Mouse (Mus musculus): ENCODE measurements around the gene Qpct.
"Not testable (repeated sequence)": the region's sequence is repeated elsewhere in the genome, so short reads cannot be mapped to it uniquely, and the experiment has no call there.

The Qpct gene

DNA sequence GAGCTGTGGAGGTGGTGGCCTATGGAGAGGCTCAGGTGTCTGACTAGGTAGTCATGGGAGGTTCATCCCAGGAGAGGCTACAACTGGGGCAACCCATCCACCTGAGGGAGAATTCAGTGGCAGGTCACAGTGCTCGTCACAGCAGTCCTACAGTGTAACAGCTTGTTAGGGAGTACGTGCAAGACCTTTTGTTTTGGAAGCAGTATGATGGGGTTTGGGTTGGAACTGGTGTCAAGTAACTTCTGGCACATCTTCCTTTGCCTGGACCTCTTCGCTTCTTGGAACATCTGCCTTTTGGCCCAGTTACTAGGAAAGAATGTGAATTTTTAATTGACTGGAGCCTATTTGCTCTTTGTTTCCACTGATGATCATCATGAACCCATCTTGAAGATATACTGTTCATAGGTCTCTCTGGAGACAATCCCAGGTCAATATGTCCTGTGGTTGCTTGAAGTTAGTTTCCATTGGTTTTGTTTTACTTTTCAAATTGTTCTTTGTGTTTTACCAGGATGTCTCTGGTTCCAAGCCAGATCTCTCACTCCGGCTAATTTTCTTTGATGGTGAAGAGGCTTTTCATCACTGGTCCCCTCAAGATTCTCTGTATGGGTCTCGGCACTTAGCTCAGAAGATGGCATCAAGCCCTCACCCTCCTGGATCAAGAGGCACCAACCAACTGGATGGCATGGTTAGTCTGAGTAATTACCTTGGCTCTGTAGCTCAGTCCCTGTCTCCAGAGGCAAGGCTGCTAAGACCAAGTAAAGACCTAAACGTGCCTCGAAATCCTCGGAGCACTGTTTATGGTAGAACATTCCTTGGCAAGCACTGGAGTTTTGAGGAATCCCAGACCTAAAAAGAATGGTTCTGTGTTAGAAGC, 25.5 kb downstream of the Qpct start:
- no peak for DNase-seq

DNA sequence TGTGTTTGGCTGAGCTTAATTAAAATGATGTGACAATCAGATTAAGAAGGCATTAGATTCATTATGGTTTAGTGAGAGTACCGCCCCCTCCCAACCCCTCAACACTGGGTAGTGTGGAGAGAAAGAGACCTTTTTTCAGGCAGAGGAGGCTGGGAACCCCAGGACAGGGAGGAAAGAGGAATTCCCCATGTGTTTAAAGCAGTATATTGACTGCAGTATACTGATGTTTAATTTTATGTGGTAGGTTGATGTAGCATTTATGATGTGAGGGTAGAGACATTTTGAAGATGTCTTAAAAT, 26.1 kb downstream of the Qpct start:
- no peak for DNase-seq

DNA sequence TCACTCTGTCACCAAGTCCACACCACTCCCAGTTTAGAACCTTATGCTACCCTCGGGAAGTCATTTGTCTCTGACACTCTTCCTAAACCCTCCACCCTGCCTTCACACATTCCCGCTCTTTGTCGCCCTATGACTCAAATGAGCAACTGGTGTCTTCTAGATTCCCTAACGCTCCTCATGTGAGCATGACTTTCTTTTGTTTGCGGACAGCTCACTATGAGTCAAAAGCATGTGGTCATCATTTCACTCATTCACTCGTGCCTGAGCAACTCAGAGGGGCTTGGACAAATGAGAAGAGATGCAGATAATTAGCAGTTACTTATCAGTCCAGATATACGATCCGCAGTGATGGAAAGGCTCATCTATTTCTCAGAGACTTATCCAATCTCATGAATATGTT, 26.5 kb downstream of the Qpct start:
- DNase-seq = no peak

DNA sequence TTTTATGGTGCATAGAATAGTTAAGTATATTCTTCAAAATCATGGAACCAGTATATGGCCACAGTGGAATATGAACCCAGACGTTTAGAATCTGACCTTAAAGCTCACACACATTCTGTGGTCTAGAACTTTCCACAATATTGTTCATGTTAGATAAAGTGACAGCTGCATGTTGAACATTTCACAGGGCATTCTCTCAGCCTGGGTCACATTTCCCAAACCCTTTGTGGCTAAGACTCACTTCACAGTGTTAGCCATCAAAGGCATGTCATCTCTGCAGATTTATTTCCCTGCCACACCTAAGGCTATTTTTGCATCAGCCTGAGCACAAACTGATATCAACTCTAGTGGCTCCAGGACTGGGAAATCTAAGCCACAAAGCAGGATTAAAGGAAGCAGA, 40.0 kb downstream of the Qpct start:
- DNase-seq = no peak

DNA sequence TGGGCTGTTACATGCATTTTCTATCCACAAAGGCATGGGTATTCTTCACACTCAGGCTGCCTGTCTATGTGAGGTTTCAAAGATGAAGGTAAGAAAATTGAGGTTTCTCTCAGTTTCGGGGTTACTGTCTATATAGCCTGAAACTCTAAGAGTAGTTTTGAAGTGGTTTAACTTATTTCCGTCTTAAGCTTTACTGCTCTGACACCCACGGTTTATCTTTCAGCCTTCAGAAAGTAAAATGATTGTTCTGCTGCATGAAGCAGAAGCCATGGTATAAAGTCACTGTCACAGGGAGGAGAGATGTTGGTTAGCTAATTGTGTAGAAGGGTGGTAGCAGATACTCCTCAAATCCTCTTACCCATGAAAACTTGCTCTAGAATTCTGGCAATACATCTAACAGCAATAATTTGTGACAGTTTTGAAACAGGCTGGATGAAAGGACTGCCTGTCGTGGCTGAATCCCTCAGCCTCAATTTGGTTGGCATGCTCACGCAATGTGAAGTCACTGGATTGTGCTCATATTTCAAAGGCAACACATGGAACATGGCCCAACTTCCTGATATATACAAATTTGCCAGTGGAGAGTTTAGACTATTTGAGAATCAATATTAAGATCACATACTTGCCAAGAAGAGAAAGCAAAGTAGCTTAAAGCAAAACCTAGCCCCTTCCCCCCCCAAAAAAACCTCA, 41.7 kb downstream of the Qpct start:
- DNase-seq = no peak

DNA sequence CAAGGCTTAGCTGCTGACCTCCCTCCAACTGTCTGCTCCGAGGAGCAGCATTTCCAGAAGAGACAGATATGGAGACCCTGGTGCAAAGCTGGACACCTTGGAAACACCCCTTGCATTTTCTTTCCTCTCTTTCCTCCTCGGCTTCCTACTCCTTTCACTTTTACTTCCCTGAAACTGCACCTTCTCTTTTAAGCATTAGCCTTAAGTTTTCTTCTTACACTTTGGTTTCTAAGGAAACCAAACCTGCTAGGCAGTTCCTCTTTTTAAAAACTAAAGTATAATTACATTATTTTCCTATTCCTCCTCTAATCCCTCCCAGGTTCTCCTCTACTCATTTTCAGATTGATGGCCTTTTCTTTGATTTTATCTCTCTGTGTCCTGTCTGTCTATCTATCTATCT, 43.9 kb downstream of the Qpct start:
- no peak for DNase-seq

DNA sequence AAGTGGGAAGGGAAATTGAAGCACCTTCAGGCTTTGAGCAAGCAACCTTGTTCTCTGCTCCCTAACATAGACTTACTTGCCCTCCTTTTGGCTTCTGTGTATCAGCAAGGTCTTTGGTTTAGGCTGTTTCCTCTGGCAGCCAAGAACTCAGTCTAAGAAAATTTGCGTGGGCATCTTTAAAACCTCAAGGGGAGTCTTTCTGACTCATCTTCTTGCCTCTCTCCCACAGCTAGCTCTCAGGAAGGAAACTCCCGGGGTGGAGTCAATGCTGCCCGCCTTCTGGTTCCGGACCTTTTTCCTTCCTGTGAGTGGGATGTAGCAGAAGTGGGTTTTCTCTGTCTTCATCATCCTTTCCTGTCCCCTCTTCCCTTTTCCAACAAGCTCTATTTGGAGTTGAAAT, 48.2 kb downstream of the Qpct start:
- DNase-seq = no peak

DNA sequence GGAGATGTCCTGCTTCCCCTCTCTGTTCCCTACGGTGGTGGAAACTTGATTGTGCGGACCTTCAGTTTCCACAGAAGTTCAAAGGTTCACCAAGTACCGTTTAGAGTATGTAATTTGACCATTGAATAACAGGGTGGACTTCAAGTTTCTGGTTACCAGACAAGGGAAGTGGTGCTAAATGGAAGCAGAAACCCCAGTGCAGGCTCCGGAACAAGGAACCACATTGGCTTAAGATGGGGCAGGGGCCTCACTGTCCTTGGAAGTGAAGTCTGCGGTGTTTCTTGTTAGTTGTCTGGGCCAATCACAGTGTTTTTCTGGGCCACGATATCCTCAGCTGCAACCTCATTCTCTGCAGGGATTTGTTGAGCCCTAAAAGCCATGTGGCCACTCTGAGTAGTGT, 56.5 kb downstream of the Qpct start:
- DNase-seq = no peak

DNA sequence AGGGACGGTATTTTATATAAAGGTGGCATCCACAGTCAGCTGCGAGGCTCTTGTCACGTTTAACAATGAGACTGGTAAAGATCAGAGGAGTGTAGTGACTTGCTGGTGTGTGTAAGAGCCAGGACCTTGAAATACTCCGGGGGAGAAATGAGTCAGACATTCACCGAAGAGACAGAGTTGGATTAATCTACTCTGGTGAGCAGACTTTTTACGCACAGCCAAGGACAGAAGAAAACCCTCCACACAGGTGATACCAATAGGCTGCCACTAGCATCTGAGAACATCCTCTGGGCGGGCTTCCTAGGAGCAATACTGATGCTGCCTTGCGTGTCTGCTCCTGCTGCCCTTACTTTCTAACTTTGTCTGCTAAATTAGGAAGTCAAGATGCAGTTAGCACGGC, 57.9 kb downstream of the Qpct start:
- no peak for DNase-seq

DNA sequence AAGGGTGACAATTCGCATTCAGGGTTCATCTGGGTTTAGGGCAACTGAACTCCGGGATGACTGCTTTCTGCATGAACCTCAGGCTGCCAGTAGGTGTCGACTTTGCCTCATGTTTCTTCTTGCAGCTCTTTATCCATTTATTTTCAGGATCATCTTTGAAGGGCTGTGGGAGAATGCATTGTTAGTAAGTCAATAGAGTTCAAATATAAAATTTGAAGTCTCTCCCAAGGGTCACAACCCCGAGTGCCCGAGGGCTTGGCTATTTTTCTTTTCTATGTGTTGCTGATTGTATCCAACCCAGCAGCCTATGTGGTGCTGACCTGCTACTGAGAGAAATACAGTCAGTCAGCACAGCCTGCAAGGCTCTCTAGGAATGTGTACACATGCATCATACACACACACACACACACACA, 59.2 kb downstream of the Qpct start:
- DNase-seq = no peak

DNA sequence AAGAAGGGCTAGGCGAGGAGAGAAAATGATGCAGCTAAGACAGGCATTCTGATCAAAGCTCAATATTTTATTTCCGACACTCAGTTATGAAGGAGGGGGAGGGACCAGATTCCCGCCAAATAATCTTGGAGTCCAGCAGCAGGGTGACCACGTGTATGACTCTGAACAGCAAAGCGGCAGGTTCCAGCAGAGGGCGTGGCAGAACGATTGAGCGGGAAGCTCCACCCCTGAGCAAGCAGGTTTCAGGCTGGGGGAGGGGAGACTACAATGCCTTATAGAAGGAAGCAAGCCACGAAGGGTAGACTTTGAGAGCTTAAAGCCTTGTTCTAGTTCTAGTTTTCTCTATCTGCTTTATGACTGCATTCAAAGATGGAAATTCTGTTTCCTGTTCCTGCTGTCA, 63.5 kb downstream of the Qpct start:
- DNase-seq = not testable (repeated sequence)

DNA sequence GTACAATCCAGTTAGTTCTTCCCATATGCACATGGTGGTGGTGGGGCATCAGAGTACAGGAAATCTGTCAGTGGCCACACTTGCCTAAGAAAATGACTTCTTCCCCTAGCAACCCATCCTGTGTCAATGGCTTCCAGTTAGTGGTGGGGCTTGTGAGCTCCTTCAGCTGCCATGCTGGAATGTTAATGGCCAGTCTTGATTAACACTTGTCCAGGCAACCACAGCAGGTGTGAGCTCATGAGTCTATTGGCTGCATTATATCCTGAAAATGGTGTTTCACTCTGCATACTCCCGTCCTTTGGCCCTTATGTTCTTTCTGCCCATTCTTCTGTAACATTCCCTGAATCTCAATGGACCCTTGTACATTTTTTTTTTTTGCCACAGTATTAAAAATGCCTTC, 67.4 kb downstream of the Qpct start:
- DNase-seq = no peak

DNA sequence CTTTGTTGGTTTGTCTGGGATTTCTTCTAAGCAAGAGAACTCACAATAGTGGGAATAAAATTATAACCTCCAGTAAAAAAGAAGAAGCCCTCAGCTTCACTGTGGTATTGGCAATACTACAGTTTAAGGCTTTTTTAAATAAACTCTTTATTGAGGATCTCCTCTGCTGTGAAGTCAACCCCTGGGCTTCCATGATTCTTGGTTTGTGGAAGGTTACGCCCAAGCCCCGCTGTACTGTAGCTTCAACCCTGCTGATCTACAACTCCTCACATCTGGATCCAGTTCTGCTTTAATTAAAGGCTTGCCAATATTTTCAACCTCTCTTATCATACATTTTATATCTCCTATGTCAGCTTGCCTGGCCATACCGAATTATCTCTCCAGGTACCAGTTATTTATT, 68.6 kb downstream of the Qpct start:
- no peak for DNase-seq

DNA sequence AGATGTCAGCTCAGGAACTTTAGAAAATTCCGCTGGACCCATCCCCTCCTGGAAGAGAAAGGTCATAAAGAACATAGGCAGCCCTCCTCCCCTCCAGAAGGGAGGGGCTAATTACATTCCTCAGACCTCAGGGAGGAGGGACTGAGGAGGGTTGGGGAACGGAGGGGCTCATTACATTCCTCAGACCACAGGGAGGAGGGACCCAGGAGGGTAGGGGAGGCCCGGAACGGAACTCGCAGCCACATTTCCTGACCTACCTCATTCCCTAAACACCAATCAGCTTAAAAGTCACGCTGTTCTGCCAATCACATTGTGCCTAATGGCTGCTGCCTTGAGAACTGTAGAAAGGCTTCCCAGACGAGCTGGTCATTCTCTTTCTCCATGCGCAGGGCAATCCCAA, 82.0 kb downstream of the Qpct start:
- no peak for DNase-seq

DNA sequence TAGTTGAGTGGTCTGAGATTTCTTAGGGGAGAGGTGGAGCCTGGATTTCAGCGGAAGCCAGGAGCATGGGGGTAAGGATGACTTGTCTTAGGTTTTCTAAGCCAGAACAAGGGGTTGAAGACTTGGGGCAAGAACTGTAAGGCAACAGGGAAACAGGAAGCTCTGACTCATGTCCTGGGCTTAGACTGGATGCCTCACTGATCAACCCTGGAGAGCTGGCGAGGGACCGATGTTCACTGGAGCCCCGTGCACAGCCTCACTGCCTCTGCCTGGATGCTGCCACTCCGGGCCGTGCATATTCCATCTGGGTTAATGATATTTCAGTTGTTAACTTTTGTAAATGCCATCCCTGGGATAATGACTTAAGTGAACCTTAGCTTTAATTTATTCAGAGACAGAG, 84.1 kb downstream of the Qpct start:
- DNase-seq = no peak

DNA sequence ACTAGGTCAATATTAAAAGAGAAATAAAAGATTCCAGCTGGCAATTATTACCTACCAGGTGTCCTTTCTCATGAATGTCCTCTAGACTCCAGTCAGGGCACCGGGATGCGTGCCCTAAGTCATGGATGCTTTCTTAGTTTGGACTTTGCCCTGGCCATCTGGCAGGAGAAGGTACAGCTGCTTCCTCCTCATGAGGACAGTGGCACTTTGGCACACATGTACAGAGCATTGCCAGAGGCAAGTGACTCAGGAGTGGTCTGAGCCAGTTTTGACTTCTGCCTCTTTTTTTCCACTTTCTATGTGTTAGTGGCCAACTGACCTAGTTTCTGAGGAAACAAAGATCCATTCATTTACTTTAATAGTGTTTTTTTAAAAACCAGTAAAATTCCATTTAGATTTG, 84.7 kb downstream of the Qpct start:
- DNase-seq = no peak
